Mouse (Mus musculus) cerebellum, adult 11-12 months (tissue): ENCODE measurements around the gene Cpm.

Source experiments
- DNase-seq: peaks from one replicate; pipeline ENCODE4 v3.0.0; 2022

Gene Cpm

DNA sequence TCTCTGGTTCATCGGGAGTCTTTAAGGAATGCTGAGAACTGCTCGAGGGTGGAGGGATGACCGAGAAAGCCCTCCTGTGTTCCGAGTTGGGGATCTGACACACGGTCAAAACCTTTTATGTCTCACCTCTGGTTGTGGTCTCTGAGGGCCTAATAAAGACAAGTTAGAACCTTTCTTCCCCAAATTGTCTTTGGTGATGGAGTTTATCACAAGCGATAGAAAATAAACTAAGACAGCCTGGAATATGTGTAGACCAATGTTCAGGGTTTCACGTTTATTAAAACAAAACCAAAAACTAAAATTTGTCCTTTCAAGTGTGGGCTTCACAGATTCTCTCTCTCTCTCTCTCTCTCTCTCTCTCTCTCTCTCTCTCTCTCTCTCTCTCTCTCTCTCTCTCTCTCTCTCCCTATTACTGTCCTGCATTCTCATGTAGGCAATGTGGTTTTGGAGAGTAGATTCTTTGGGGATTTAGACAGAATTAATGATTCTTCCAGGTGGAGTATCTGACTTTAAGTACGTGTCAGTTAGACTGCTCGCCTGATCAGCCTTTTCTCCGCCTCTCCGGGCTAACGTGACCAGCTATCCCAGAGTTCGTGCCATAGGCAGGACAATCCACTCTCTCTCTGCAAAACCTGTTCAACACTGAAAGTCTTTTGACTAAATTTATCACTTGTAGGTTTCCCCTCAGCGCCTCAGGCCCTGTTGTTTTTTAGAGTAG lies 35.1 kb downstream of the Cpm start:
- no peak for DNase-seq

DNA sequence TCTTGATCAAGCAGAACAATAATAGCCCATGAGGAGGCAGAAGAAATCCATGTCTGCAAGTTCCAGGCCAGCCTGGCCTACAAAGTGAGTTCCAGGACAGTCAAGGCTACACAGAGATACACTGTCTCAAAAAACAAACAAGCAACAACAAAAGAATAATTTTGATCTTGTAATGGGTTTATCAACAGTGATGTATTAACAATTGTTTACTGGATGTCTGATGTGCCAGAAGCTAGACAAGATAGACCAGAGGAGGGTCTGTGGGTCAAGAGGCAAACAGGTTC lies 35.6 kb downstream of the Cpm start:
- no peak for DNase-seq

DNA sequence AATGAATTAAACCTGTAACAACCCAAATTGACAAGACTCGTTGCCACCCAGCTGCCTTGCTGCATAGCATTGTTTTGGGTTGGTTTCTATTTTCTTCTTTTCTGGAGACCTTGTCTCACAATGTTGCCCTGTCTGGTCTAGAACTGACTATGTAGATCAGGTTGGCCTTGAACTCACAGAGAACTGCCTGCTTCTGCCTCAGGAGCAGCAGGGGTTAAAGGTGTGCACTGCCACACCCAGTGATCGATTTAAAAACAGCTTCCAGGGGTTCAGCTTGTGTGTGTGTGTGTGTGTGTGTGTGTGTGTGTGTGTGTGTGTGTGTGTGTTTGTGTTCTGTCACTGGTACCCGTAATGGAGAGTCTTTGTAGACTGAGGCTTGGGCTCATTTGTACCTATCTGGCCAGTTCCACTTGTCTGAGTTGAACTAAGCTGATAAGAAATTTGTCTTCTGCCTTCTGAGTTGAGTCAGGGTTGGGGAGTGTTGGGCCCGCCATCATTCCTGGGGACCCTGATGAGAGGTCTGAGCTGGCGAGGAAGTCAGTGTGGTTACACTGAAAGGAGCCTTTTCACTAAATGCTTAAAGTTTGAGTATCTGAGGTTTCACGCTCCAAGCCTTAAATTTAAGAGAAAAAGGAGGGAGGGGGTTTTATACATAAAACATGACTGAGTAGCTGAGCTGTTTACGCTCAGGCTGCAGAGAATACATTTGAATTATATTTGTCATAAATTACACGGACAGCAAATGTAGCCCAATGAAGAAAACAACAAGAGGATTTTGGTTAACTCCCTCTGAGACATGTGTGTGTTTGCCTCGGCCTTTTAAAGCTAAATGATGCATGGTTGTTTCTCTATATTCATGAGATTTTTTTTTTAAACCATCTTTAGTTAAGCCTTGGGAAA lies 36.3 kb downstream of the Cpm start:
- no peak for DNase-seq

DNA sequence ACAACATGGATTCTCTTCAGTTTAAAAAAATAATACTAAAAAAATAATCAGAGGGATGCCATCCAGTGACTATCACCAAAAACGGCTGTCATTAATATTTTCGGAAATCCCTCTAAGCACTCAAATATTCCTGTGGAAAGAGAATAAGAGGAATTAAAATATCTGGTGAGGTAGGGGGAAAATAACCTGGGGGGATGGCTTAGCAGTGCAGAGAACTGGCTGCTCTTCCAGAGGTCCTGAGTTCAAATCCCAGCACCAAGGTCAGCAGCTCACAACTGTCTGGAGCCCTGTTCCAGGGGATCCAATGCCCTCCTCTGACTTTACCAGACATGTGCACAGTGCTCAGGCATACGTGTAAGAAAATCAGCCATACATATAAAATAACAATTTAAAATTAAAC lies 37.1 kb downstream of the Cpm start:
- DNase-seq, result no peak

DNA sequence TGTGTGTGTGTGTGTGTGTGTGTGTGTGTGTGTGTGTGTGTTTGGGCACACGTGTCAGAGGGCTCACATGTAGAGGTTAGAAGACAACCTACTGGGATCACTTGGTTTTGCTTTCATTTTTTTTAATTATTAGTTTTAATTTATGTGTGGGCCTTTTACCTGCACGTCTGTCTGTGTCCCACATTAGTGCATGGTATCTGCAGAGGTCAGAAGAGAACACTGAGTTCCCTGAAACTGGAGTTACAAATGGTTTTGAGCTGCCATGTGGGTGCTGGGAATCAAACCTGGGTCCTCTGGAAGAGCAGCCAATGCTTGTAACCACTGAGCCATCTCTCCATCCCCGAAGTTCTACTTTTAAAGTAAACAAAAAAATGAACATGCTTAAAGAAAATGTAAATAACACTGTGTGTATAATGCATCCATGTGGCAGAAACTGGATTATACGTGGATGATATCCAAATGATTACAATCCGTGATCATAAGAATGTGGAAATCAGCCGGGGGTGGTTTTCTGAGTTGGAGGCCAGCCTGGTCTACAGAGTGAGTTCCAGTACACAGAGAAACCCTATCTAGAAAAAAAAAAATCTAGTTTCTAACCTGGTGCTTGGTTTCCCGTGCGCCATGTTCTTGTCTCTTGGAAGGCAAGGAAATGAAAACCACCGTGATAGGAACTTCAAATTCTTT lies 37.8 kb downstream of the Cpm start:
- no peak for DNase-seq

DNA sequence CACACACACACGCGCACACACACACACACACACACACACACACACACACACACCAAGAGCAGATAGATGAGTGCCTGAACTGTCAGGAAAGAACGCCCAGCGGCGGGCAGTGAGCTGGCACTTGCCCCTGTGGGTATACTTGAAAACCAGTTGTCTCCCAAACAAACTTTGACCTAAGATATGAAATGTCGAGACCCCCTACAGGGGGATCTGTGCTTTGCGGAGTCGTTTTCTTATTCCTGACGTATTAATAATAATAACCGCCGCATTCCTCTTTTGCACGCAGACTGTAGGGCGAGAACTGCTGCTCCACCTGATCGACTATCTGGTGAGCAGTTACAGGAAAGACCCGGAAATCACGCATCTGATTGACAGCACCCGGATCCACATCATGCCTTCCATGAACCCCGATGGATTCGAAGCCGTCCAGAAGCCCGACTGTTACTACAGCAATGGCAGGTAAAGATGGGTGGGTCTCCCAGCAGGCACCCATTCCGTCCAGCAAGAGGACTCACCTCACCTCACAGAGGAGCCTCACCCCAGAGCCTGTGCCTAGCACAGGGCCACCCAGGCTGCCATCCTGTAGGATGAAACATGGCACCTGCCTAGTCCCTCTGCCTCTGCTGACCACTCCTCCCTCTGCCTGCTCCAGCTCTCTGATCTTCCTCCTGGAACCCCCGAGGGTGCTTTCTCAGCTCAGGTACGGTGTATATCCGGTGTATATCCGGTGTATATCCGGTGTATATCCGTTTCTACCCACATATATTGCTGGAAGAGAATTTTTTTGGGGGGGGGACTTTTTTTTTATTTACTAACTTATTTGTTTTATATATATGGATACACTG lies 38.6 kb downstream of the Cpm start:
- DNase-seq, result no peak

DNA sequence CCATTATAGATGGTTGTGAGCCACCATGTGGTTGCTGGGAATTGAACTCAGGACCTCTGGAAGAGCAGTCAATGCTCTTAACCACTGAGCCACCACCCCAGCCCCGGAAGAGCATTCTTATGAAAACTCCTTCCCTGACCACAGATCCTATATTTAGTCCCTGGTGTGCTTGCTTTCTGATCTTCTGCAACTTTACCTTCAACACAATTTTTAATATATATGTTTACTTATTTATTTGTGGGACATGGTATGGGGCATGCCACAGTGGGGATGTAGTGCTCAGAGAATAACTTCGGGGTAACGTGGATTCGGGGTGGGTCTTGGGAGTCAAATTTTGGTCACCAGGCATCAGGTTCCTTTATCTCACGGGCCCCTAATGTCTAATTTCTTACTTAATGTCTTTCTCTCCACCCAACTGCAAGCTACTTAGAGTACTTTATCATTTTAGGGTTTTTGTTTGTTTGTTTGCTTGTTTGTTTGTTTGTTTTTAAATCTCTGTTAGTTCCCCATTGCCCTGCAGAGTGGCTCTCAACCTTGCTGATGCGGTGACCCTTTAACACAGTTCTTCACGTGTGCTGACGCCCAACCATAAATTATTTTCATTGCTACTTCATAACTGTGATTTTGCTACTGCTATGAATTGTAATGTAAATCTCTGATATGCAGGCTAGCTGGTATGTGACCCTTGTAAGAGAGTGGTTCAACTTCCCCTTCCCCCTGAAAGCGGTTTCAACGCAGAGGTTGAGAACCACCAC lies 39.4 kb downstream of the Cpm start:
- no peak for DNase-seq

DNA sequence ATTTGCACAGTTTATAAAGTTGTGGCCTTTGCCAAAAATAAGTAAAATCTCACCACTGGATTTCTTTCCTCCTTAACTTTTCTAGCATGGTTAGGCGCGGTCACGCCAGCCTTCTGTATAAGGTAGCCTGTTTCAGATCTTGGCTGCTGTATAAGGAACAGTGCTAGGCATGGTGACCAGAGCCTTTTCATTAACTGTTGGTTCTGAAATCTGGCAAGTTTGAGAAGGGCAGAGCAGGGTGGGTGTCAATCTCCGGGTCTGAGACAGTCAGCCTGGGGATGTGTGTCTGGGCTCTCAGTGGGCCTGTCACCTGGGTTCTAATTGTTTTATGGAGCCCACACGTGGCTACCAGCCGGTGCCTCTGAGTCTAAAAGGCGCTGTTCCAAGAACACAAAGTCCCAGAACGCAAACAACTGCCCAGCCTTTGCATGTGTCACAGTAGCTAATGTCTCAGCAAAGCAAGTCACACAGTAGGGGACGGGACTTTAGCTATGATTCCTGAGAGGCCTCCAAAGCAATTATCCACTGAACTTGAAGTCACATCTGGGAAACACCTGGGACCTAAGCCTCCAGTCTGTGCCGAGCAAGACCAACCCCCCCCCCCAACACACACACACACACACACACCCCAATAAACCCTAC lies 40.3 kb downstream of the Cpm start:
- DNase-seq, result no peak

DNA sequence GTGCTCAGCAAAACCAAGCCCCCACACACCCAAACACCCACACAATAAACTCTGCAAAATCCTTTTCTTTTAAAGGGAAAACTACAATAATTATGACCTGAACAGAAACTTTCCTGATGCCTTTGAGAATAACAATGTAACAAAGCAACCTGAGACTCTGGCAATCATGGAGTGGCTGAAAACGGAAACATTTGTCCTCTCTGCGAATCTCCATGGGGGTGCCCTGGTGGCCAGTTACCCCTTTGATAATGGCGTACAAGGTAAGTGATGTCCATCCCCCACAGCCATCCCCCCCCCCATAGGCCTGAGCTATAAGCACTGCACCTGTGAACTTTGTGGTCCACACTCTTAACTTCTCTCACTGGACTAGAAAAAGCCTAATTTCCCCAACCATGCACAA lies 40.8 kb downstream of the Cpm start:
- no peak for DNase-seq

DNA sequence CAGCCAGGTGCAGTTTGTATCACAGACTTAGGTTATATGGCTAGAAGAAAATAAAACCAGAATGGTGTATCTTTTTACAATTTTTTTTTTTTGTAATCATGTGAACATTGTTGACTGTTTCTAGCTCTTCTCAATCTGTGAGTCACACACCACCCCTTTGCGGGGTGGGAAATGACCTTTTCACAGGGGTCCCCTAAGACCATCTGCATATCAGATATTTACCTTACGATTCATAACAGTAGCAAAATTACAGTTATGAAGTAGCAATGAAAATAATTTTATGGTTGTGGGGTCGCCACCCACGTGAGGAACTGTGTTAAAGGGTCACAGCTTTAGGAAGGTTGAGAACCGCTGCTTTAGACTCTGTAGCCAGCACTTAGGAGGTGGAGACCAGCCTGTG lies 41.5 kb downstream of the Cpm start:
- DNase-seq, result no peak

DNA sequence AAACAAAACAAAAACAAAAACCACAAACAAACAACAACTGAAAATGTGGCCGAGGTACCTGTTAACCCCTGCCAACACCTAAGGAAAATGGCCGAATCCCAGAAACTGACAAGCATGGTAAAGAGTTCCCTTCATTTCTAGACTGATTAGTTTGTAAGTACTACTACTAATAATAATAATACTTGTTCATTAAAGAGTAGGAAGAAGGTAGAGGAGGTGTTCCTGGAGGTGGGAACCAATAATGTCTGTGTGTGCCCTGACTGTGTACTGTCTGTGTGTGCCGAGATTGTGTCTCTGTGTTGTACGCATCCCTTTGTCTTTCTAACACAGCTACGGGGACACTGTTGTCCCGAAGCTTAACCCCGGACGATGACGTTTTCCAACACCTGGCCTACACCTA lies 42.0 kb downstream of the Cpm start:
- DNase-seq, result no peak

DNA sequence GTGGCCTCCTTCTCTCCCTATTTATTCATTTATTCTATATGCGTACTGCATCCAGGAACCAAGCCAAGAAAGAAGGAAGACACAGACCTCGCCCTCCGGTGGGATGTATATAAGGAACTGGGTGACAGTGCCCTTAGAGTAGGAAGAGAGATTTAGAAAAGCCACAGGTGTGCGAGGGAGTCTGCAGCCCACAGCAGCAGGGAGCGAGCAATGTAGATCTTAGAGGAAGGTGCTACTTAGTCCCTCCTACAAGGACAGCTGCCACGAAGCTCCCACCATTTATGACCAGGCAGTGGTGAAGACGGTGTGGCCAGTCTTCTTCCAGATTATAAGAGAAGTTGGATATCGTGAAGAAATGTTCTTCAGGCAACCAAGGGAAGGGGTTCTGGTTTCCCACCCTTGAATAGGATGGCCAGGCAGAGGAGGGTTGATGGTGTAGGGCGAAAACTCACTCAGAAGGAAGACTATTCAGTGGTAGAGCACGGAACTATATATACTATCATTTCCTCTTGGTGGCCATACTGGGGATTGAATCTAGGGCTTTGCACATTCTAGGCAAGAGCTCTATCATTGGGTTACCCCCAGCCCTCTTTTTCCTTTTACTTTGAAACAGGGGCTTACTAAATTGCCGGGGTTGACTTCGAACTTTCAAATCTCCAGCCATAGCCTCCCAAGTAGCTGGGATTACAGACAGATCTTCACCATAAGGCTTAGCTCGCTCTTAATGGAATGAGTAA lies 42.8 kb downstream of the Cpm start:
- no peak for DNase-seq

DNA sequence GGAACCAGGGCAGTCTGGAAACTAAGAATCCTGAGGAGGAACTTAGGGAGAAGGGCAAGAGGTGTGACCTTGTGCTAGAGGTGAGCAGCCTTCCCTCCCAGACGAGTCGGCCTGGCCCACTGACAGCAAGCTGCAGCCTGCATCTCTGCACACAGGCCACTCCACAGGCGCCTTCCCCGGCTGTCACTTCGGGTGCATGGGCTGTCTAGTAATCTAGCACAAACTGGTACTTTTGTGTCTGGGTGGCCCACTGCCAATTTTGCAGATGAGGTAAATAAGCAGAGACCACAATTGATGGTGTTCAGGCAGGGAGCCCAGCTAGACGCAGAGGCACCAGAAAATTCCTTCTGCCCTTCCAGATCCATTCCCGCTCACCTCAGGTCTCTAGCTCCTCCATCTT lies 43.4 kb downstream of the Cpm start:
- peak; percentile 31 for DNase-seq

DNA sequence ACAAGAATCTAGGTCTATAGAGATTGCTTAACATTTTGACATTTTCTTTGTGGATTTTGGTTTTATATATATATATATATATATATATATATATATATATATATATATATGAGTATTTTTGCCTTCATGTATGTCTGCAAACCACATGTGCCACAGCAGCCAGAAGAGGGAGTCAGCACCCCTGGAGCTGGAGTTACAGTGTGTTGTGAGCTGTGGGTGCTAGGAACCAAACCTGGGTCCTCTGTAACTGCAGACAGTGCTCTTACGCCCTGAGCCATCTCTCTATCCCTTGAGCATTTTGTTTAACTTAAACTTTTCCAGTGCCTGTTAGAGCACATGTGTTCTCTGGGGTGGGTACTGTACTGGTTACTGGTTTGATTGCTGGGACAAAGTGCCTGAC lies 44.6 kb downstream of the Cpm start:
- no peak for DNase-seq

DNA sequence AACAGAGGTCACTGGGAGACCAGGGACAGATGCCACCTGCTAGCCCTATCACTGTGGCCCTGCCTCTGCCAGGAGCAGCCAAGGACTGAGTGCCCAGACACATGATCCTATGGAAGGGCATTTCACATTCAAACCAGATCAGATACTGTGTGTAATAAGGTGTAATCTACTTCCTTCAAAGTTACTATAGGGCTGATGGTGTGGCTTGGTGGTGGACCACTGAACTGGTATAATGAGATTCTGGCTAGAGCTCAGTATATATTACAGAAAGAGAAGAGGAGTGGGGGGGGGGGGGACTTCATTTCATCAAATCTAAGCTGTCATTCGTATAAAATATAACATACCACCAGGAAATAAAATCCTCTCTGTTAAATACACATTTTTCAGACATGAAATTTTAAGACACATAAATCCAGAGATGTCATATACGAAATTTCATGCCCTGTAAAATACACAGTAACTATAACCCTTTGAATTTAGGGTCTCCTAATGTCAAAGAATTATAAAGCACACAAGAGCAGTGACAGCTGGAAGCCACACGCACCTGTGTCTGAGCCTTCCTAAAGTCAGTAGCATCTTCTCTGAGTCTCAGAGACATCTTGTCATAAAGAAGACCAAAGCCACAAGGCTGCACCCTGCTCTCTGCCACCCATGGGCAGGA lies 45.2 kb downstream of the Cpm start:
- no peak for DNase-seq

DNA sequence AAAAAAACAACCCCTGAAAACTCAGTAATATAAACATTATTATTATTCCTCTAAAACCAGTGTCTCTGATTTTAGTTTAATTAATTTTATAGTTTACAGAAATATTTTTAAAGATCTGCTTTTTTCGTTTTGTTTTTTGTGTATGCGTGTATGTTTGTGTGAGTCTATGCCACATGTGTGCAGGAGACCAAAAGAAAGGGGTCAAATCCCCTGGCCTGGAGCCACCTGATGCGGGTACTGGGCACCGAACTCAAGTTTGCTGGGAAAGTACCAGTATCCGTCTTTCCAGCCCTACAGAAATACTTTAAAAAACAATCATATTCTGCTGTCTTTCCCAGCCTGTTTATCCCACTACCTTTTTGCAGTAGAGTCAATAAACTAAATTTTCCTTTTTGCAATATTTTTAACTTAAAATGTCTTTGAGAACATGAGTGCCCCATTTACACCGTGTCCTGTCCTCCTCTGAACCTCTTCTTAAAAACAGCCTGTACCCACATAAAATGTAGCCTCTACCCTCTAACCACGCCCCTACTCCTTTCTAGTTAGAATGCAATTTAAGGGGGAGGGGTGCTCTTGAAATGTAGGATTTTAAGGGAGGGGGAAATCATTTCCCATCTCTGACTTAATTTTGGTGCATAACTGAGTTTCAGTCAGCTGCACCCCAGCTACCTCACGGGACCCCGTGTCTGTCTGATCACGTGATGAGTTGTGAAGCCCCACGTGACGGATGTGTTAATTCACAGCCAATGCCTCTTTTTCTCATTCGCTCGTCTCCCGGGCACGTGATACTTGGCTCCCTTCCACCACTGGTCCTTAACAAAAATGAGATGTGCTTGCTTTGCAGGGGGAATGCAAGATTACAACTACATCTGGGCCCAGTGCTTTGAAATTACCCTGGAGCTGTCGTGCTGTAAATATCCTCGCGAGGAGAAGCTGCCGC lies 46.1 kb downstream of the Cpm start:
- peak; percentile 90 for DNase-seq

DNA sequence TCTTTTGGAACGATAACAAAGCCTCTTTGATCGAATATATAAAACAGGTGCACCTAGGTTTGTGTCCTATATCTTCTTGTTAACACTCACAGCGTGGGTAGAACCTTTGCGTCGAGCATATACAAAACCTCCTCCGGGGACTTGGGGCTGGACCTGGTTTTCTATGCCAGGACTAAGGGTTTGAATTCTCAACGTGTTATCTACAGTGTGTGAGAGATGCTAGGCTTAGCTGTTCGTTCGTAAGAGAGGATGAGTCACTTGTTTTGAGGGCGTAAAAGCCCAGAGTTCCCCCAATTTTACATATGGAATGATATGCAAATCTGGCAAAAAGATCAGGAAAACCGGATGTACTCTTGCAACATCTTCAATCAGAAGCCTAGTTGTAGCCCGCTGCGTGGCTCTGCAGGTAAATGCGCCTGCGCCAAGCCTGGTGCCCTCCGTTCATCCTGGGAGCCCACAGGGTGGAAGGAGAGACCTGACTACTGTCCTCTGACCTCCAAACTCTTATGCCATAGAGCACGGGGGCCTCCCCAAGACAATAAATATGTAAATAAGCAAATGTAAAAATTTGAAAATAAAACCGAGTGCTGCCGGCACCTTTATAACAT lies 46.8 kb downstream of the Cpm start:
- peak; percentile 81 for DNase-seq

DNA sequence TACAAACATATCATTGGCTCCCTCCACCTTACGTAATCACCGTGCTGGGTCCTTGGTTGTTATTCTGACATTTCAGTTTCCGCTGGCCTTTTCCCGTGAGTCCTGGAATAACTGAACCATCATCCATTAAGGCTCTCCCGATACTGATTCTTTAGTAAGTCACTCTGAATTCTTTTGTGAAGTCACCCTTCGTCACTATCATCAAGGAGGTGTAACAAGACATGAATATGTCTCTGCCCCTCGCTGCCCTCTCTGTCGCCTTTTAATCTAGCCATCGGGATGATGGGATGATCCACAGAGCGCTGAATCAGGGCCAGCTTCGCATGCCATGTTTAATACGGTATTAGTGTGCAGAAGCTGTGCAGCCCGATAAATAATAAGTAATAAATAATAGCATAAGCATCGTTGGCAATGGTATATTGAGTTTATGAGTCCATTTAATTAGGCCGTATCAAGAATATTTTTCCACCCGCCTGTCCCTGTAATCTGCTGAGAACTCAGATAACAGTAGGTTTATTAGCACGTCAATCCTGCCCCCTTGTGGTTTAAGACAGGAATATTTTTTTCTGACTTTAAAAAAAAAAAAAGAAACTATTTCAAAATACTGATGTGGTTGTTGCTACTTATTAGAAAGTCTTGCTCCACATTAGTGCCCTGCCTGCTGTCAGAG lies 47.5 kb downstream of the Cpm start:
- peak; percentile 60 for DNase-seq
